Mouse (Mus musculus) kidney, postnatal 0 days (tissue): ENCODE data around the gene Itsn1. TPM values are rescaled to one million over a fixed set of nuclear protein-coding genes. Genes with fewer than 3 reads are reported as not detected.

Experiments
- ATAC-seq: fragments of 200-750 bp; cut with Nextera tagmentation; replicated peaks from 2 replicates; pipeline ENCODE4 v1.8.0; 2017; ENCODE audit warnings: low read depth, moderate number of reproducible peaks, moderate TSS enrichment, moderate library complexity; ENCODE audit not compliant: low FRiP score
- DNase-seq: peaks from one replicate; pipeline ENCODE4 v3.0.0-alpha.2; 2016; ENCODE audit warnings: low spot score
- H3K27ac ChIP-seq: fragments of 300-500 bp; sonication (generic); 2 replicates; pipeline ENCODE4 v1.5.1; 2014; ENCODE audit warnings: mild to moderate bottlenecking
- H3K27me3 ChIP-seq: fragments of 300-500 bp; sonication (generic); 2 replicates; pipeline ENCODE4 v1.6.1; 2014; ENCODE audit warnings: low read length, mixed read lengths; ENCODE audit not compliant: insufficient read depth
- H3K36me3 ChIP-seq: fragments of 300-500 bp; sonication (generic); 2 replicates; pipeline ENCODE4 v1.6.1; 2014; ENCODE audit warnings: low read length, mixed read lengths; ENCODE audit not compliant: insufficient read depth
- H3K4me1 ChIP-seq: fragments of 300-500 bp; sonication (generic); replicated peaks from 2 replicates; pipeline ENCODE4 v1.6.1; 2014; ENCODE audit warnings: antibody characterized with exemption, low read length, mixed read lengths; ENCODE audit not compliant: insufficient read depth
- H3K4me2 ChIP-seq: fragments of 300-500 bp; sonication (generic); 2 replicates; pipeline ENCODE4 v1.6.1; 2014; ENCODE audit warnings: mild to moderate bottlenecking, low read length, moderate library complexity, mixed read lengths
- H3K4me3 ChIP-seq: fragments of 300-500 bp; sonication (generic); replicated peaks from 2 replicates; pipeline ENCODE4 v1.5.1; 2014; ENCODE audit warnings: low read depth, low read length
- H3K9ac ChIP-seq: fragments of 300-500 bp; sonication (generic); 2 replicates; pipeline ENCODE4 v1.6.1; 2014; ENCODE audit warnings: low read depth, low read length
- H3K9me3 ChIP-seq: fragments of 300-500 bp; sonication (generic); replicated peaks from 2 replicates; pipeline ENCODE4 v1.6.1; 2016; ENCODE audit warnings: low read length, inconsistent platforms, mixed read lengths
- CTCF ChIP-seq: IDR thresholded peaks from 2 replicates; pipeline ENCODE4 v1.5.1; 2016; ENCODE audit warnings: antibody characterized with exemption, low read depth, mild to moderate bottlenecking, moderate library complexity
- WGBS: fragments of 180-500 bp; shearing (Covaris S2); extraction: QIAGEN DNeasy Blood & Tissue Kit; methylation state at CpG from one replicate; pipeline ENCODE4 v1.1.7; 2014; 5-methylcytosine and 5-hydroxymethylcytosine counted together
- polyA plus RNA-seq: library from polyadenylated mRNA; unstranded; fragments of >200 nt; fragmentation: Nextera tagmentation; extraction: Ambion mirVana; gene quantifications from 2 replicates; pipeline ENCODE4 v1.2.1, GENCODE M21; 2015

Gene Itsn1
- polyA plus RNA-seq, 1 experiment from 2014 or later, result 14.4 TPM

GRCm38 (mm10) chr16:91736046-91736816 is 7.2 kb downstream of the Itsn1 start:
- H3K9me3 ChIP-seq, result no peaks in the 10 kb centered on the region
- H3K9ac ChIP-seq, result no peak overlapping the region
- no peak for DNase-seq
- H3K4me3 ChIP-seq, result no peak overlapping the region
- no peak for TF ChIP-seq CTCF
- H3K27ac ChIP-seq, result no peak overlapping the region
- H3K4me2 ChIP-seq, result no peak overlapping the region
- ATAC-seq, result no peak
- no peaks in the 10 kb centered on the region; the same call in 1 of the 2 replicates for H3K36me3 ChIP-seq
- peaks cover 19% of the 10 kb centered on the region for H3K4me1 ChIP-seq
- WGBS, result 80% methylated on average over 7 of the region's 7 CpGs
- no peaks in the 10 kb centered on the region for H3K27me3 ChIP-seq

- H3K9me3 ChIP-seq, result no peaks in the 10 kb centered on the region
- ATAC-seq (no peak), DNase-seq (no peak)
- H3K27me3 ChIP-seq, result no peaks in the 10 kb centered on the region
- 89% methylated on average over 6 of the region's 6 CpGs for WGBS
- H3K9ac ChIP-seq, result no peak overlapping the region
- H3K4me1 ChIP-seq, result peaks cover 19% of the 10 kb centered on the region
- H3K4me2 ChIP-seq, result no peak overlapping the region
- H3K4me3 ChIP-seq, result no peak overlapping the region
- H3K27ac ChIP-seq, result no peak overlapping the region
- H3K36me3 ChIP-seq, result no peaks in the 10 kb centered on the region; the same call in 1 of the 2 replicates
- TF ChIP-seq CTCF, result no peak
Observed at GRCm38 (mm10) chr16:91738505-91738904, 9.4 kb downstream of the Itsn1 start.

- H3K27ac ChIP-seq, result peak overlapping the region; percentile 19; the same call in 1 of the 2 replicates
- H3K9ac ChIP-seq, result no peak overlapping the region
- no peaks in the 10 kb centered on the region for H3K9me3 ChIP-seq
- no peak overlapping the region for H3K4me2 ChIP-seq
- TF ChIP-seq CTCF, result no peak
- H3K4me1 ChIP-seq, result peaks cover 16% of the 10 kb centered on the region
- 63% methylated on average over 8 of the region's 8 CpGs for WGBS
- H3K27me3 ChIP-seq, result no peaks in the 10 kb centered on the region
- no peaks in the 10 kb centered on the region; the same call in 1 of the 2 replicates for H3K36me3 ChIP-seq
- no peak overlapping the region for H3K4me3 ChIP-seq
- no peak for ATAC-seq
- DNase-seq, result no peak
Observed at GRCm38 (mm10) chr16:91740184-91740917, 11.3 kb downstream of the Itsn1 start.

- Histone ChIP-seq H3K9me3 (no peaks in the 10 kb centered on the region), H3K27me3 (no peaks in the 10 kb centered on the region), H3K4me3 (no peak overlapping the region), H3K9ac (no peak overlapping the region), H3K4me2 (no peak overlapping the region), H3K36me3 (no peaks in the 10 kb centered on the region; the same call in 1 of the 2 replicates), H3K4me1 (peaks cover 15% of the 10 kb centered on the region), H3K27ac (no peak overlapping the region)
- no peak for TF ChIP-seq CTCF
- ATAC-seq, result no peak
- no peak for DNase-seq
- 58% methylated on average over 7 of the region's 7 CpGs for WGBS
Observed at GRCm38 (mm10) chr16:91740918-91741255, 11.8 kb downstream of the Itsn1 start.

- DNase-seq, result no peak
- no peak for ATAC-seq
- Histone ChIP-seq H3K4me1 (peaks cover 20% of the 10 kb centered on the region; the same call in 1 of the 2 replicates), H3K4me2 (no peak overlapping the region), H3K27ac (no peak overlapping the region), H3K4me3 (no peak overlapping the region), H3K27me3 (no peaks in the 10 kb centered on the region), H3K36me3 (no peaks in the 10 kb centered on the region; the same call in 1 of the 2 replicates), H3K9me3 (no peaks in the 10 kb centered on the region), H3K9ac (no peak overlapping the region)
- WGBS, result 57% methylated on average over 7 of the region's 7 CpGs
- TF ChIP-seq CTCF, result no peak
Observed at GRCm38 (mm10) chr16:91743055-91743454, 14.0 kb downstream of the Itsn1 start.

GRCm38 (mm10) chr16:91746101-91746950 is 17.2 kb downstream of the Itsn1 start:
- DNase-seq (peak; percentile 93), ATAC-seq (no peak; the same call in 1 of the 2 replicates)
- no peaks in the 10 kb centered on the region for H3K9me3 ChIP-seq
- 0 out of 2 replicates have a peak overlapping the region, but pooled peaks have one; percentile 6 for H3K27ac ChIP-seq
- H3K9ac ChIP-seq, result no peak overlapping the region
- WGBS, result 12% methylated on average over 14 of the region's 14 CpGs
- peaks cover 9% of the 10 kb centered on the region; the same call in 1 of the 2 replicates for H3K4me1 ChIP-seq
- H3K4me3 ChIP-seq, result no peak overlapping the region
- H3K27me3 ChIP-seq, result no peaks in the 10 kb centered on the region
- no peak overlapping the region for H3K4me2 ChIP-seq
- H3K36me3 ChIP-seq, result no peaks in the 10 kb centered on the region
- TF ChIP-seq CTCF, result no peak
